Mouse (Mus musculus): ENCODE results near the gene Rela.

Gene Rela

DNA sequence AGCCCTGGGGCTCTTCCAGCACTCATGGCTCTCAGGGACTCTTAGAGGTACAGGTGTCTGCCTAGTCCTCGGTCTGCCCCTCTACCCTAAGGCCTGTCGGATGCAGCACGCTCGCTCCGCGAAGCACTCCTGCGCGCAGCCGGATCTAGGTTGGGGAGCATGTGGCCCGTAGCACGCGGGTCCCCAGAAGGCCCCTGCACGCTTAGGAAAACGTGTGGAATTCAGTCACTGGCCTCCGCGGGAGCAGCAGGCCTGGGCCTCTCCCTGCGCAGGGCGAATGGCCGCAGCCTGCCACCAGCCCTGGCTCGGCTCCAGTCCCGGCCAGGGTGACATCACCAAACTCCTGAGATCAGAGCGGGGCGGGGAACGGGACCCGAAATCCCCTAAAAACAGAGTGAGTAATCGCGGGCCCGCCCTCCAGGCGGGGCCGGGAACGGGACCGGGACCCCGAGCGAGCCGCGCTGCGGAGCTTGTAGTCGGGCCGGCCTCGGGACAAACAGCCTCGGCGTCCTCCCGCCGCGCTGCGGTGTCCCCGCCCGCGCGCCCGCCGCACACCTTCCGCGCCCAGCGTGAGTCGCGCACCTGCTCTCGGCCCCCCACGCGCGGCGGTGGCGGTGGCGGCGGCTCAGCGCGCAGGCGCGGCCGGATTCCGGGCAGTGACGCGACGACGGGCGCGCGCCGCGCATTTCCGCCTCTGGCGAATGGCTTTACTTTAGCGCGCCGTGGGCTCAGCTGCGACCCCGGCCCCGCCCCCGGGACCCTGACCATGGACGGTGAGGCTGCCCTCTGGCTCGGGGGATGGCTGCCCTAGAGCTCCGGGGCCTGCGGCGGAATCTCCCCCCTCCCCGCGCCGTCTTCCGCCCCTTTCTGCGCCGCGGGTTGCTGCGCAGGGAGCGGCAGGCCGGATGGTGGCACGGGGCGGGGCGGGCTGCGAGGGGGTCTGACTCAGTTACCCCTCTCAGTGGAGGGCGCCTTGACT is at the start of gene Rela:
TSS of gene Rela (plus strand) at position 415 of the 979 bp plus-strand sequence.
- in situ Hi-C loops (cut with MboI): no loop called here

DNA sequence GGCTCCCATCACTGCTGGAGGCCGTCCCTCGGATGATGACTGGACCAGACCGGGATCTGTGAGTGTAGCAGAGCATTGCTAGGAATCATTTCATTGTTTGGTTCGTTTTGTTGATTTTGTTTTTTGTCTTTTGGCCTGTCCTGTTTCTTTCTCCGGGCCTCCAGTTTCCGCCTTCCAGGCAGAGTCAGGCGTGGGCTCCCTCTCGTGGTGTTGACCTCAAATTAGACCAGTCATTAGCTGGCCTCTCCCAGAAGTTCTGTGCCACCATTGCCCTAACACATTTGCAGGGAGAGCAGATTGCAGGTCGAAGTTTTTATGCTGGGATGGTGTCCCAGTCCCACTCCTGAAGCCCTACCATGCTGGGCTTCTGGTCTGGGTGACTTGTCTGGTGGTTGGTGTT is 48.1 kb upstream of the Rela start:
- in situ Hi-C loops (cut with MboI): no loop called here

DNA sequence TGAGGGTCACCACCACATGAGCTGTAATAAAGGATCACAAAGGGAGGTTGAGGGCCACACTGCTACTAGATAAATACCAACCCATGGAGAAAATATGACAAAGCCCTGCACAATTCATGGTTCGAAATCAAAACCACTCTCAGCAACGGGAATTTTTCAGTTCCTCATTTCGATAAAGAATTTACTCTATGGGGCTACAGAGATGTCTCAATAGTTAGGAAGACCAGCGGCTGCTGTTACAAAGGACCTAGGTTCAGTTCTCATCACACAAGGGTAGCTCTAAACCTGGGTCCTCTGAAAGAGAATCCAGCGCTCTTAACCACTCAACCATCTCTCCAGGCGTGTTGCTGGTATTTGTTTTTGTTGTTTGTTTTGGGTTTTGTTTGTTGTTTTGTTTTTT is 45.4 kb upstream of the Rela start:
- in situ Hi-C loops (cut with MboI): no loop called here

DNA sequence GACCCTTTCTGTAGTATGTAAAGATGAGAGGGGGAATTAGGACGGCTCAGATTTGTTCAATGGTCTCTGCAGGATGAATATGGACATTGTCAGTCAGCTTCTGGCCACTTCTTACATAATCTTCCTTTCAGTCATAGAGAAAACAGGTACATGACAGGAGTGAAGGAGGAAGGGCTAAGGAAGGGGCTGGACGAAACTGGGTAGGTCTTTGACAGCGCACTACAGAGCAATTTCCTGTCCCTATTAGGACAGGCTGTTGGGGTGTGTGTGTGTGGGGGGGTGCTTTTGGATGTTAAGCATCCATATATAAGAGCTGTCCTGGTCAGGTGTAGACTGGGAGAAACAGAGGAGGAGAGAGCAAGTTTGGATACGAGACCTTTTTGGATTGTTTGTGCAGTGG is 38.1 kb upstream of the Rela start:
- in situ Hi-C loops (cut with MboI): no loop called here

DNA sequence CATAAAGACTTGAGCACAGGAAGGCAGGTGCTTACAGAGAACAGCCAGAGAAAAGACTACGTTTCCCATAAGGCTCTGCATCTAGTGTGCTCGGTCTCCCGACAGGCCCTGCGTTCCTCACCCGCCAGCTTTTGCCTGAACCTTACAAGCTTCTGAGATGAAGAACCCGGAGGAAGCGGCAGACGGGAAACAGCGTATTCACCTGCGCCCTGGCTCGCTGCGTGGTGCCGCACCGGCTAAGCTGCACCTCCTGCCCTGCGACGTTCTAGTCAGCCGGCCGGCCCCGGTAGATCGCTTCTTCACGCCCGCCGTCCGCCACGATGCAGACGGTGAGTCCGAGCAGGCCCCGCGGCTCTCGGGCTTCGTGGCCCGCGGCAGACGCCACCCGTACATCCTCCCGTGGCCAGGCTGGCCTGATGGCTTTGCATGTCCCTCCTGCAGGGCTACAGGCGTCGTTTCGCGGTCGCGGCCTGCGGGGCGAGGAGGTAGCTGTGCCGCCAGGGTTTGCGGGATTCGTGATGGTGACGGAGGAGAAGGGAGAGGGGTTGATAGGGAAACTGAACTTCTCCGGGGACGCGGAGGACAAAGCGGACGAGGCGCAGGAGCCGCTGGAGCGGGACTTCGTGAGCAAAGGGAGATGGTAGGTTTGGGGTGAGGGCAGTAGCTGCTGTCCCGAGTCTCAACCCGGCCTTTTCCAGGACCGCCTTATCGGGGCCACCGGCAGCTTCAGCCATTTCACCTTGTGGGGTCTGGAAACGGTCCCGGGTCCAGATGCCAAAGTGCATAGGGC is 35.3 kb upstream of the Rela start, which contains the start of gene Rnaseh2c:
TSS of gene Rnaseh2c (plus strand) at position 122 of the 790 bp plus-strand sequence.
- in situ Hi-C loops (cut with MboI): no loop called here

DNA sequence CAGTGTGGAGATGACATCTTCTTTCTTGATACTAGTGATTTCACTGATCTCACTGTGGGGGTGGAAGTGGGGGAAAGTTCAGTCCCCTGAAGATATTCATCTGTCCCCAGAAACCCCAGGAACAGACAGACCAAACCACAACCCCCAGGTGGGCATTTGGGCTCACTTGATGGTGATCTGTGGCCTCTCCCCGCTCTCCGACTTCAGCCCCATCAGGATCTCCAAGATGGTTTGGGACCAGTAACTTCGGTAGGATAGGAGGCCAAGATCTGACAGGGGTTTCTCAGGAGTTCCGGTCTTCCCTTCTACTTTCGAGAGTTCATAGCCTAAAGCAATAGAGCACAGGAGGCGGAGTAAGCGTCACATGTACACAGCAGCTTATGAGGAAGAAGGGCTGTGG is 33.6 kb upstream of the Rela start:
- in situ Hi-C loops (cut with MboI): no loop called here

DNA sequence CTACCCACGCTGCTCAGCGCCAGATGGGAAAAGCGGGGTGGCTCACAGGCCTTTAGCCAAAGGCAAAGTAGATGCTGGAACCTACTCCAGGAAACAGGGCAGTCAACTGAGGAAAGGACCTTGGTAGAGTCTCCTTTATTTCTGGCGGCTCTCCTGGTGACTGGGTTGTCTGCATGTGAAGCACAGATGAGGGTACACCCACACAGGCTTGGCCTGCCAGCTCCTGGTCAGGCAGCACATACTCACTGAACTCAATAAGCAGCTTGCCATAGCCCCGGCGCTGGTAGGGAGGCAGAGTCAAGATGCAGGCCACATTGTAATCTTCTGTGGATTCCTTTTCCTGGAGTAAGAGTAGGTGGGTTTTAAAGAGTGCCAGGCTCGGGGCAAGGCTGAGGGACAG is 32.2 kb upstream of the Rela start:
- in situ Hi-C loops (cut with MboI): no loop called here

DNA sequence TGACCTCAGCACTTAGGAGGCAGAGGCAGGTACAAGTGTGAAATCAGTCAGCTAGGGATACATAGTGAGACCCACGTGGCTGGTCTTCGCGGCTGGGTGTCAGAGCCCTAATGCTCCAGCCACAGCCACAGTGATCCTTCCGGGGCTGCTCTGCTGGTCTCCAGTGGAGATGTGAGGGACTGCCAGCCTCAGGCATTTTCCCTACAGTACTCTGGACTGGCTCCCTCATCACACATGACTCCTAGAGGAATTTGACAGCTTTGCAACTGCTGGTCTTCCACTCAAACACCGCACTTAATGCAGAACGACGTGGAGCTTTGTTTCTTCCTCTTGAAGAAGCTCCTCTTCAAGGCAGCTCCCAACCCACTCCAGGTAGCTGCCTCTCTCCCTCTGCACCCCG is 31.1 kb upstream of the Rela start:
- in situ Hi-C loops (cut with MboI): no loop called here

DNA sequence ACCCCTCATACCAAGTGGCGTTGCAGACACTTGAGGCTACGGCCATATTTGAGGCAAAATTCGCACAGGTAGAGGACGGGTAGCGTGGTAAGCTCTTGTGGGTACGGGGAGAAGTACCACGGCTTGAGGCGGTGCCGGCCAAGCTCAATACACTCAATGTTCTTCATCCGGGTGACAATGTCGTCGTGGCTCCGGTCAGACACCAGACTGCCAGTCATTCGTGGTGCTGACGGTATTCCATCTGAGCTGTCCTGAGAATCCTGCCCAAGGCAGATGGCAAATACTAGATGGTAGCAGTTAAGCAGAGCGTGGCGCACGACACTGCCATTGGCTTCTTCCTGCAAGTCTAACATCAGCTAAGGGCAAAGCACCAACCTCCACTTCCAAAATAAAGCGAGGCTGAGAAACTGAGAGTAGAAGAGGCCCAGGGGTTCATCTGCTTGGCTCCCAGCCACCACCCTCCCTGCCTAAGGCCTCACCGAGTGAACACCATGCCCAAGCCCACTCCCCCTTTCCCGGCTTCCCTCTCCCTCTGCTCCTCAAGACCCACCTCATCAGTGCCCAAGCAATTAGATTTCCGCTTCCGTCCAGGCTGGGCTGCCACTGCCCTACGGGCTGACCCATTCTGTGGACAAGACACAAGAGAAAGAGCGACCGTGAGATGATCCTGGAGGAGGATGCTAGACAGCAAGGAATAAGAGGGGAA is 29.4 kb upstream of the Rela start:
- in situ Hi-C loops (cut with MboI): no loop called here

DNA sequence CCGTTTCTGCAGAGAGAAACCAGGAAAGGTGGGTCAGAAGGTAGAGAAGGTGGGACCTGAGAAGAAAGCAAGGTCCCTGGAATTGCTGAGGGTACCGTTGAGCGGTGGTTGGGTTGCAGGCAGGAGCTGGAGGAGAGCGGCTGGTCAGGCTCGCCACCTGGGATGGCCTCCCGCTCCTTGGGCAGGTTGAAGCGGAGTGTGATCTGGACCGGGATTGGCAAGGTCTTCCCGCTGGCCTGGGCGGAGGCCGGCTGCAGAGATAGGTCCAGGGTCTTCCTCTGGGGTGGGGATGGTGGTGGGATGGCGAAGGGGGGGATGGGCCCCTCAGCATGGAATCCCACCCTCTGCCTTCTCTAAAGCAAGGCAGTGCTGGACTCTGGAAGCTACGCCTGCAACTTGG is 28.6 kb upstream of the Rela start:
- in situ Hi-C loops (cut with MboI): no loop called here

DNA sequence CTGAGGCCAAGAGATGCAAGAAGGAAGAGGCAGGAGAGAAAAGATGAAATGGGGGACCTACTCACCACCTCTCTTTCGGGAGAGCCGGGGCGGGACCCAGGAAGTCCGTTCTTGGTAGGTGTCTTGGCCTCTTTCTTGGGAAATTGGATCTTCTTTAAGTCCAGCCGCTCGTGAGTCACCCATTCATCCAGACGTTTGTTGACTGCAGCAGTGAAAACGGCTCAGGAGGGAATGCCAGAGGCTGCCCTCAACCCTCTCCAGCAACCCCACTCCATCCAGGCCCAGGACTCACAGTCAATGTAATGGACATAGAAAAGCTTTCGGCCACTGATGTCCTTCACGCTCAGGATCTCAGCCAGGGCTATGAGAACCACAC is 28.1 kb upstream of the Rela start:
- in situ Hi-C loops (cut with MboI): no loop called here

DNA sequence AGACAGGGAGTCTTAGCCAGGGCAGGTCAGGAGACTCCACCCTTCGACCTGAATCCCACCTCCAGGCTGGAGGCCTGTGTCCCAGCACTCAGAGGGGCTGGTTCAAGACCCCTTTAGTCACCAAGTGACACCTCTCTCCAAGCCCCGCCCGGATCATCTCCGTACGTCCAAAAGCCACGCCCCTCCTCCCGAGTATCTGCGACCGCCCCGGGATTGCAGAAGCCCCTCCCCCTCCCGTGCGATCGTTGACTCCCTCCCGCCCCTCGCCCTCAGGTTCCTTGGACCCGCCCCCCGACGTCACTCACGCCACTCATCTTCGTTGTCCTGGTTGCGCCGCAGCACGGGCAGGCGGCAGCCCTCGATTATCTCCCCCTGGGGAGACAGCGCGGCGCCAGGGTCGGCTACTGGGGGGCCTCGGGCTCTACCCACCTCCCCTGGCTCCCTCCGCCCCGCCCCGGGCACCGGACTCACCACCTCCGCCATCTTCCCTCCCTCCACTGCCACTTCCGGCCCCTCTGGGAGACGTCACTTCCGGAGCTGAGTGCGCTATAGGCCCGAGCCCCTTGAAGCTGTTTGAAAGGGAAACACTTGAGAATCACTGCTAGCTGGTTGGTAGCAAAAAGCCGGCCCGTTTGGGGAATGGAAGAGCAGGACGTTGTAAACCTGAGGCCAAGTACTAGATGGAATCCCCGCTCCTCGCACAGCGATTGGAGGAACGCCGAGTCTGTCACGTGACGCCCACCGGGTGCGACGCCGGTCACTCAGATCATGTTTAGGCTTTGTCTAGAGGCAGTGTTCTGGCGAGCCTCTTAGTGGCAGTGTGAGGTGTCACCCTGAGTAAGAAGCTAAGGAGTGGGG is 27.5 kb upstream of the Rela start, which contains the start of gene Kat5:
TSS of gene Kat5 (minus strand) at position 691 of the 858 bp plus-strand sequence.
- in situ Hi-C loops (cut with MboI): no loop called here

DNA sequence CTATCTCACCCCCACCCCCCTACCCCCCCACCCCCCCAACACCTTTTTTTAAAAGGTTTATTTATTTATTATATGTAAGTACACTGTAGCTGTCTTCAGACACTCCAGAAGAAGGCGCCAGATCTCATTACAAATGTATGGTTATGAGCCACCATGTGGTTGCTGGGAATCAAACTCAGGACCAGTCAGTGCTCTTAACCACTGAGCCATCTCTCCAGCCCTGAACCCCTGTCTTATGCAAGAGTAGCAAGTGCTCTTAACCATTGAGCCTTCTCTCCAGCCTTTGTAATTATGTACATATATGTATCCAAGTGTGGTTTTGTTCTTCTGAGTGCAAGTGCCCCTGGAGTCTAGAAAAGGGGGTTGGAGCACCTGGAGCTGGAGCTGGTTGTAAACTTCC is 25.3 kb upstream of the Rela start:
- in situ Hi-C loops (cut with MboI): no loop called here

DNA sequence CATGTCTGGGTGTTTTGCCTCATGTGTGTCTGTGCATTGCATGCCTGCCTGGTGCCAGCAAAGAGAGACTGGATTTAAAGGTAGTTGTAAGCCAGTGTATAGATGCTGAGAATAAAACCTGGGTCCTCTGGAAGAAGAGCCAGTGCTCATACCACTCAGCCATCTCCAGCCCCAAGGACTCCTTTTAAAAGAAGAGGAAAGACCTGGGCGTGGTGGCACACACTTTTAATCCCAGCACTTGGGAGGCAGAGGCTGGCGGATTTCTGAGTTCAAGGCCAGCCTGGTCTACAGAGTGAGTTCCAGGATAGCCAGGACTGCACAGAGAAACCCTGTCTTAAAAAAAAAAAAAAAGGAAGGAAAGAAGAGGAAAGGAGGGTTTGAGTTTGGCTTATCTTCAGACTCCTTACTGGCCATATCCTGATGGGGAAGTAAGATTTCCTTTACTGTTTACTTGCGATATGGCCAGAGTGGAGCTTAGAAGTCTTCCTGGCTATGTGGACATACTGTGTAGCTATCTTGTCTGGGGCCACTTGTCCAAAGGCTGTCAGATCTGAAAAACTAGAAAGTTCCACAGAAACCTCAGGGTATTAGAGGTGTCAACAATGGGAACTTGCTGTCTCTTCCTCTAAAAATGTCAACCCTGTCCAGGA is 24.4 kb upstream of the Rela start:
- in situ Hi-C loops (cut with MboI): no loop called here

DNA sequence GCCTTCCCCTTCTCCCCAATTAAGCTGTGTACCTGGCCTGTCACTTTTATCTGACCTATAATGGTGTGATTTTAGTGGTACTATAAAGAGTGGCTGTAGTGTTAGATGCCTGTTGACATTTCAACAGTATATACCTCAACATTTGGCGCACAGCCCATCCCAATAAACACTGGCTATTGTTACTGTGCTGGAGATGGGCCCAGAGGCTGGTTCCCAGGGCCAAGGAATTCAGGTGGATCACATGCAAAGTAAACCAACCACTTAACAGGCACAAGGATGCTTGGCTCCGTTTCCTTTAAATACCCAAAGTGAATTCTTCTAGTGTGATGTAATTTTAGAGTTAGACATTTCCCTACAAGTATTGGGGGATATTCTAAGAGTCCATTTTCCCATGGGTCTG is 22.3 kb upstream of the Rela start:
- in situ Hi-C loops (cut with MboI): no loop called here

DNA sequence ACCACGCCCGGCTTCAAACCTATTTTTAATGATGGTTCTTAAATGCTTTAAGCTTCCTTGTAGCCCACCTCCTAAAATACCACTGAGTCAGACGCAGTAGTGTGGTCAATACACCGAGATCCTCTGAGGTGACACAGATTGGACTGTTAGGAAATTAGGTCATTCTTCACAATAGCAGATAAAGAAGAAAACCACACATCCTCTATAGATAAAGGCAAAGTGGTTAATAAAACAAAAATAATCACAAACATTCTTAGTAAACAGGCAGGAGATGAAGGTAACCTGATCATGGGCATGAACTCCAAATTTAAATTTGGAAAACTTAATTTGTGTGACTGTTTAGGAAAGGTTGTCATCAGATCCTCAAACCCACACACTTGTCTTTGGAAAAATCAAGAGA is 17.3 kb upstream of the Rela start:
- in situ Hi-C loops (cut with MboI): no loop called here

DNA sequence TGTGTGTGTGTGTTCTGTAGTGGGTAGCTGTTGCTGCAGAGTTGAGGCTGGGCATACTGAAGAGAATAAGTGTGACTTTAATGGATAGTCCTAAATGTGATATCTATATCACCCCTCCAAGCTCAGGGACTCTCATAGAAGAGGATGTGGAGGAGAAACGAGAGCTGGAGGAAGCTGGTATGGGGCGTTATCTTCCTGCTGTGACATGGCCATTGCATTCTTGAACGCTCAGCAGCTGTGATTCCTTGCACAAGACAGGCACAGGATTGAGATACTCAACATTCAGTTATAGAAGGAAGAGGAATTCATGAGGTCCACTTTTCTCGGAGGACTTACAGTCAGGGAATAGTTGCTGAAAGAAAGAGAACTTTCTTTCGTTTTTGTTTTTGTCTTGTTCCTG is 15.4 kb upstream of the Rela start:
- in situ Hi-C loops (cut with MboI): no loop called here

DNA sequence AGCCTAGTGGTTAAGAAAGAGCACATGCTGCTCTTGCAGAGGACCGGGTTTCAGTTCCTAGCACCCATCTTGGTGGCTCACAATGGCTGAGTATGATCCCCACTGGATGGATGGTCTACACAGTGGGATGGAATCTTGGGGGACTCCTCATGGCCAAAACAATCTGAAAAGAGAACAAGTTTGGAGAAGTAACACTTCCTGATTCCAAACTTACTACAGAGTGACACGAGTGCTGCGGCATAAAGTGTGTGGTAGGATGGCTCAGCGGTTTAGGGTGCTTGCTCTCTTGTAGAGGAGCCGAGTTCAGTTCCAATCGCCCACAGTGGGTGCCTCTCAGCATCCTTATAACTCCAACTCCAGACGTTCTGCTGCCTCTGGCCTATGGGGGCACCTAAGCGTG is 12.0 kb upstream of the Rela start:
- in situ Hi-C loops (cut with MboI): no loop called here

DNA sequence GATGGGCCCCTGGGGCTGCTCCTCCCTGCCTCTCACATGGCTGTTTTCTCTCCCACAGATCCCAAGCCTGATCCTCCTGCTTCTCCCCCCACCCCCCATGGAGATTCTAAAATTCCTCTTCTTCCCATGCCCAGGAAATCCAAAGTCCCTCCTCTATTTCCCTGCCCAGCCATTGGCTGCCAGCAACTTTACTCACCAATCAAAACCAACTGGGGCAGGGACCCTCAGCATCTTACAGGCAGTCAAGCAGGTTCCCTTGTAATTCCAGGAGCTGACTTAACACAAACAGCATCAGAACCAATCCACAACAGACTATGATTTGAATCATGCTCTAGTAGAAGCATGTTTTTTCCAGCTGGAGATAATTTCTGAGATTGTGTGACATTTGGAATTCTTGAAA is 7.4 kb upstream of the Rela start:
- in situ Hi-C loops (cut with MboI): no loop called here

DNA sequence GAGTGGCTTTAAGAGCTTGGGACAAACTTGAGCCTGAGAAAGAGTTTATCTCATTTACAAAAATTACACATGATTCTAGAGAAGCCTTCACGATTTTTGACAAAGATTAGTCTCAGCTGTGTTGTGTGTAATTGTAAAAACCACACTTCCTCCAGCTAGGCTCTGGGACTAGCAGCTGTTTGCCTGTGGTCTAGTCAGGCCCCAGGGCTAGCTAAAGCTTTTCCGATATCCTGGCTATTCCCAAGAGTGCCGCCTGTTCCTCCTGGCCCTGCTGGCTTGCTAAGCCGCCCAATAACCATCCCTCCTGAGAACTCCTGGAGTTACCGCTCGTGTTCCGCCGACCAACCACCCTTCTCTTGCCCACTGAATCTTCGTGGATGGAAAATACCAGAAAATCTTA is 5.2 kb upstream of the Rela start:
- in situ Hi-C loops (cut with MboI): no loop called here

DNA sequence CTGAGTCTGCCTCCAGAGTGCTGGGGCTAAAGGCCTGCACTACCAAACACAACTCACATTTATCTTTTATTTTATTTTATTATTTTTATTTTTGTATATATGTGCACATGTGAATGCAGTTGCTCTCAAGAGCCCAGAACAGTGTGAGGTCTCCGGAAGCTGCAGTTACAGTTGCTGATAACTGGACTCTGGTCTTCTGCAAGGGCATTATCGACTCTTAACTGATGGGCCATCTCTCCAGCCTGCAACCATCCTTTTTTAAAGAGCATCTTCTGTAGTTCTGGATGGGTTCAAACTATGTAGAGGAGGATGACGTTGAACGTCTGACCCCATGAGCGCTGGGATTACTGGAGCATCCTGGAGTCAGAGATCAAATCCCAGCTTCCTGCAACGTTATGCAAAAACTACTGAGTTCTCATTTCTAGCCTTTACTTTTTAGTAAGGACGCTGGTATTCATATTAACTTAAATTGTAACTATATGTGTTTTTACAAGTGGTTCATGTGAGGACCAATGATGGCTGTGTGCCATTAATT is 1.2 kb upstream of the Rela start:
- in situ Hi-C loops (cut with MboI): no loop called here
